Mouse (Mus musculus): ENCODE measurements around the gene Adprhl1.

- TF ChIP-seq POLR2A (IDR thresholded peaks at IDR 0.05; ENCODE audit: extremely low read depth, insufficient read depth, low read length) (no peak), CTCF (IDR thresholded peaks at IDR 0.05; ENCODE audit: extremely low read depth, insufficient read depth, low read length) (no peak)
These were observed 10.7 kb downstream of the Adprhl1 start for GRCm38 (mm10) chr8:13242985-13243870.

Measured in cortical plate, adult 2 months (tissue).